Mouse (Mus musculus): Measurements from ENCODE around the gene Pdzrn3.

GRCm38 (mm10) chr6:101276261-101276660 is 101.4 kb downstream of the Pdzrn3 start:
- TF ChIP-seq TAL1 (conservative IDR thresholded peaks at IDR 0.05; ENCODE audit: low read depth, low read length) (no peak), CTCF (IDR thresholded peaks at IDR 0.05; ENCODE audit: low read depth, low read length) (no peak)
